Mouse (Mus musculus) megakaryocyte, embryonic 14.5 days (primary cell): ENCODE measurements around the gene Pla2g2f. TPM values are rescaled to one million over a fixed set of nuclear protein-coding genes. Genes with fewer than 3 reads are reported as not detected.

ENCODE experiments used
- H3K27me3 ChIP-seq: replicated peaks from 2 replicates; pipeline ENCODE3; 2012; ENCODE audit warnings: inconsistent platforms
- H3K36me3 ChIP-seq: replicated peaks from 2 replicates; pipeline ENCODE3; 2012; ENCODE audit warnings: low read length, inconsistent platforms, mixed read lengths
- H3K4me1 ChIP-seq: 2 replicates; pipeline ENCODE4 v1.6.1; 2012; ENCODE audit warnings: inconsistent platforms
- H3K4me3 ChIP-seq: replicated peaks from 2 replicates; pipeline ENCODE3; 2012; ENCODE audit warnings: moderate library complexity, mild to moderate bottlenecking, inconsistent platforms
- H3K9me3 ChIP-seq: 2 replicates; pipeline ENCODE4 v1.6.1; 2012; ENCODE audit warnings: inconsistent platforms
- FLI1 ChIP-seq: IDR thresholded peaks from 2 replicates; pipeline ENCODE4 v1.6.1; 2012; ENCODE audit warnings: low read length, inconsistent platforms, mixed read lengths
- GATA1 ChIP-seq: IDR thresholded peaks from 3 replicates; pipeline ENCODE4 v1.6.1; 2012; ENCODE audit warnings: mixed read lengths, low read length, inconsistent platforms, borderline replicate concordance
- polyA plus RNA-seq: library from polyadenylated mRNA; stranded (reverse); fragments of >175 nt; gene quantifications from 2 replicates; pipeline ENCODE4 v1.2.3, GENCODE M21; 2012; ENCODE audit warnings: low replicate concordance; ENCODE audit not compliant: insufficient read depth

Pla2g2f gene
- polyA plus RNA-seq, 1 experiment, result not detected

DNA sequence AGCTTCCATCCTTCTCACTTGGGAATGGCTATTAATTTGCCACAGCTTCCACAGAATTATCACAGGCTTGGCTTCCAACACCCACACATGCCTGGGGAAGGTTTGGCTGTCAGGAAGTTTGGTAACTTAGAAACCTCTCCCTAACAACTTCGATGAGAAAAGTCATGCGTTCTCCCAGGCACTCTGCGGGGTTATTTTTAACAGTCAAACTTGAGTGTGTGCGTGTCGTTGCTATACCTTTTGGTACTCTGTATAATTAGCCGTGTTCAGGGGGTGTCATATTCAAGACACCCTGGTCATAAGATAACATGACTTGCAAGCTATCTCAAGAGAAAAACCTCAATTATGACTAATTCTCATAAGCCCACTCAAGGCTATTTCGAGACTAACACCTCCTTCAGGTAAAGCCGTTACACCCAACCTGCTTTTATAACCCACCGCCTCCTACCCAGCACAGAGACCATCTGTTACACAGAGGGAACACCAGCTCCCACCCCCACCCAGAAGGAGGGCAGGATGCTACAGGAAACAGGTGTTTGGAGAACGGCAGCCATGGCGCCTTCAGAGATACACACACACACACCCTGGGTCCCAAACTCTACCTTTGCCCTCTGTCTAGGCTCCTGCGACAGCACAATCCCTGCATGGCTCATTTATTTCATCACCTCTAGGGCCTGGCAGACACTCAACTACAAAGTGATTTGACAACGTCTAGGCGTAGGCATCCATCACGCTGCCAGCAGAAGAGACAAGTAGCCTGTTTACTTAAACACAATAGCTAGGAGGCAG, 33.7 kb downstream of the Pla2g2f start:
- Histone ChIP-seq H3K36me3 (no peaks in the 10 kb centered on the region), H3K4me3 (no peak overlapping the region), H3K9me3 (peaks cover 18% of the 10 kb centered on the region), H3K4me1 (peaks cover 22% of the 10 kb centered on the region), H3K27me3 (peaks cover 96% of the 10 kb centered on the region)
- TF ChIP-seq GATA1 (no peak), FLI1 (no peak)

DNA sequence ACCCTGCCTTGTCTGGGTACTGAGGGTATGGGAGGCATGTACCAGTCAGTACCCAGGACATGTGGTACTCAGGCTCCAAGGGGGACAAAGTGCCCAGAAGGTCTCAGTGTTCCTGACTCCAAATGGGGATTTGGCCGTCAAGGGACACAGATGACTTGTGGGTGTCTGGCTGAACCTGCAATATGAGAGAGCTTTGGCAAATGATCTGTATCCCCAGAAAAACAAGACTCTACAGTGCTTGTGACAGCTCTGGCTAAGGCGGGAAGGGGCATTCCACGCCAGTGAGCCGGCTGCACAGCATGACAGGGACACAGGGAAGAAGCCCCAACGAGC, 38.2 kb downstream of the Pla2g2f start:
- no peaks in the 10 kb centered on the region for H3K9me3 ChIP-seq
- H3K27me3 ChIP-seq, result peaks cover 82% of the 10 kb centered on the region
- no peaks in the 10 kb centered on the region for H3K36me3 ChIP-seq

DNA sequence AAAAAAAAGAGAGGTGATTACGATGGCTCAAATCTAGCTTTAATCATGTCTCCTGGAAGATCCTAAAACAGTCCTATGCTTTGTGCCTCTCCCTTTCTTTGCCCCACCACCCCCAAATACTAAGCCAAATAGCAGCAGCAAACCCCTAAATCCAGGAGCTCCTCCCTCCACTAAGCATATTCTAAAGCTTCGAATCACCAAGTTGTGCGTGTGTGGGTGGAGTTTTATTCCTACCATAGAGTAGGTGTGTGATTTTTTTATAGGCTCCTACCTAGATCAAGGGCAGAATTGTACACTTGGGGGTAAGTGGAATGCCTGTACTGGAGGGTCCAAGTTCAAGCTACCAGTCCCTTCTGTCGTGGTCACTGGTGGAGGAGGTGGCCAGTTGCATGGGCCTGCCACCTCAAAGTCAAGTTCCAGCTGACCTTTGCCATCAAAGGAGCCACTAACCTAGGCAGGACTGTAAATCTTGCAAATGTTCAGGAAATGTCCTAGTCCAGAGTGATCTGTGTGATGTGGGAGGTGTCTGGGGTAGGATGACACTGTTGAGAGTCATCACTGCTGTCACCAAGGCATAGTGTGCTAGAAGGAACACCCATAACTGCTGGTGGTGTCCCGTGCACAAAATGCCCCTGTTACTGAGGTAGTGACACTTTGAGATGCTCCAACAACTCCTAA, 38.7 kb downstream of the Pla2g2f start:
- Histone ChIP-seq H3K4me3 (no peak overlapping the region), H3K9me3 (no peaks in the 10 kb centered on the region), H3K36me3 (no peaks in the 10 kb centered on the region), H3K4me1 (no peaks in the 10 kb centered on the region; the same call in 1 of the 2 replicates), H3K27me3 (peaks cover 77% of the 10 kb centered on the region)
- TF ChIP-seq GATA1, result no peak
- no peak for TF ChIP-seq FLI1

More for the DNA sequence above, 38.2 kb downstream of the Pla2g2f start:
- TF ChIP-seq GATA1, result no peak
- H3K4me1 ChIP-seq, result peaks cover 4% of the 10 kb centered on the region
- no peak overlapping the region for H3K4me3 ChIP-seq

DNA sequence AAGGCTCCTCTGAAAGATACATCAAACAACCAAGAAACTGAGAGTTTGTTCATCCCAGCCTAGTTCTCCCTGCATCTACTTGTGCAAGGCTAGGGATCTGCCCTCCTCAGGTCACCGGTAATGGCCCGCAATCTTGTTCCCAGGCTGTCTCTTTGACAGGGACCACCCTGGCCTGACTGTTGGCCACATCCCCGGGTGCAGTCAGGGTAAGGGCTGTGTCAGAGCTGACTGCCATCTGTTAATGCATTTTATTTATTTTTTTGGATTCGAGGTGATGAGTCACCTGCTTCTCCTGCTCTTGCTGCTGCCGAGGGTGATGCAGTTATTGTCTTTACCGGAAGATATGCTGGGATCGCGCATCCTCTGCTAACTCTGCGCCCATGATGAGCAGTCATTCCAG, 40.7 kb downstream of the Pla2g2f start:
- H3K4me1 ChIP-seq, result no peaks in the 10 kb centered on the region
- peaks cover 67% of the 10 kb centered on the region for H3K27me3 ChIP-seq
- TF ChIP-seq GATA1, result no peak
- TF ChIP-seq FLI1, result no peak
- H3K4me3 ChIP-seq, result no peak overlapping the region
- peaks cover 7% of the 10 kb centered on the region; the same call in 1 of the 2 replicates for H3K9me3 ChIP-seq
- no peaks in the 10 kb centered on the region for H3K36me3 ChIP-seq

DNA sequence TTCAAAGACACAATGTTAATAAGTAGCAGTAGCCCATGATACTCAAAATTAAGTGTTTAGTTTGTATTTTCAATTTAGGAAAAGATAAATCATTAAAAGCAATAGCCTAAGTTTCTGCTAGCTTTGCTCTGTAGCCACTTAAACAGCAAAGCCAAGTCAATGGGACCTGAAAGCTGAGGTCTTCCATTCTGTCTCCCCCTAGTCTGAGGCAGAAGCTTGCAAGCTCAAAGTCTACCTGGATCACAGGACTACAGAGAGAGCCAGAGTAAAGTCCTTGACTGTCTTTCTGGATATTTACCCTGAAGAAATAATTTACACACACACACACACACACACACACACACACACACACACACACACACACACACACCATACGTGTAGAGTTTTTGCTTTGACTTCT, 43.2 kb downstream of the Pla2g2f start:
- no peak for TF ChIP-seq FLI1
- no peak for TF ChIP-seq GATA1
- H3K27me3 ChIP-seq, result peaks cover 62% of the 10 kb centered on the region
- H3K4me3 ChIP-seq, result no peak overlapping the region
- H3K9me3 ChIP-seq, result peaks cover 7% of the 10 kb centered on the region; the same call in 1 of the 2 replicates
- H3K4me1 ChIP-seq, result no peaks in the 10 kb centered on the region
- H3K36me3 ChIP-seq, result no peaks in the 10 kb centered on the region

DNA sequence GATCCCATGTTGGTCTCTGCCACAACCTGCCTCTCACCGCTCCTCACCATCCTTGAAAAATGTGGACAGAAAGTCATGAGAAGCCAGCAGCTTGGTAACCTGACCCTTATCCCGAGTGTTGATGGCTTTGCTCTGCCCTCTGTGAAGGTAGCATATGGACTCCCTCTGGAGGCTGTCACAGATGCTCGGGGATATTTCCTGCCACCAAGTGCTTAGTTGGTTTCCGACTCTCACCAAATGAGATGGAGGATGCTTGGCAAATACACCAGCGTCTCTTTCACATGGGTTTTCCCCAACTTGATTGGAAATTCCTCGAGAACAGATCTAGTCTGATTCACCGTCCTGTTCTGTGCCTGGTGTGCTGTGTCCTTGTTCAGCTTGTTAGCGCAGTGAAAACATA, 44.8 kb downstream of the Pla2g2f start:
- Histone ChIP-seq H3K36me3 (no peaks in the 10 kb centered on the region), H3K4me3 (no peak overlapping the region), H3K9me3 (peaks cover 7% of the 10 kb centered on the region; the same call in 1 of the 2 replicates), H3K4me1 (no peaks in the 10 kb centered on the region), H3K27me3 (peaks cover 67% of the 10 kb centered on the region)
- TF ChIP-seq GATA1 (no peak), FLI1 (no peak)

DNA sequence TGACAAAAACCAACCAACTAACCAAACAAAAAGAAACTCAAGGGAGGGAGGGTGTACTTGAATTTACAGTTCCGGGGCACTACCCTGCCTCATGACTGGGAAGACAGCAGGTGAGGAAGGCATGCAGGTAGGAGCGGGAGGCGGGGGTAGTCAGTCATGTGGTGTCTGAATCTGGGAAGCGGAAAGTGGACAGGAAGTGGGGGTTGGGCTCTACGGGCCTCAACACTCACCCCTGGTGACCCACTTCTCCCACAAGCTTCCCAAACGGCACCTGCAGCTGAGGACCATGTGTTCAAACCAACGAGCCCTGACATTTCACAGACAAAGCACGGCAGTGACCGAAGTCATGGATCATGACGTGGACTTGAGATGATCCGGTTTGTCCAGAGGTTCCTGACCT, 45.3 kb downstream of the Pla2g2f start:
- TF ChIP-seq GATA1 (no peak), FLI1 (no peak)
- Histone ChIP-seq H3K4me1 (no peaks in the 10 kb centered on the region), H3K9me3 (peaks cover 10% of the 10 kb centered on the region)

DNA sequence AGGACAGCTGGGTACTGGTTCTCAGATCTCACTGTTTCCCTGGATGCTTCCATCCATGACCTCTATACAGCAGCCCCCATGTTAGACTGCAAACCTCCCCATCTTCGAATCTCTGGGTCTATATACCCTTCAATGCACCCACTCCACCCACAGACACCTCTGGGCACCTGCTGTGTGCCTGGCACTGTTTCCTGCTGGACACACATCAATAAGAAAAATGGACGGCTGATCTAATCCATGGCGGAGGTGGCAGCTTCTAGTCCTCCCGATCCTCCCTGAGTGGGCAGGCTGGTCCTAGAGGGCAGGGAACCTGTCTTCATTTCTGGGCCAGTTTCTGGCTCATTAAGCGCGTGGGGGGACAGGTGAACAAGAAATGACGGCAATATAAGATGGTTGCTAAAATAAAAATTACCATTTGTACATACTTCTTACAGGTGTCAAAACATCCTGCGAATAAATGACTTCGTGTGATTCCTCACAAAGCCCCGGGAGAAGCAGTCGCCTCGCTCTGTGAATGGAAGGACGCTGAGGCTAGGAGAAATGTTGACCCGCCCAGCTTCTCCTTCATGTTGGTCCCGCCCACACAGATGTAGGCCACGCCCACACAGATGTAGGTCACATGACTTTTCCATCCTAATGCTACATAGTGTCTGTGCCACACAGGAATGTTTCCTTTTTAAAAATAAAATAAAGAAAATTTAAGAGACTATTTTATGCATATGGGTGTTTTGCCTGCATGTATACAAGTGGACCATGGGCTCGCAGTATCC, 46.2 kb downstream of the Pla2g2f start:
- Histone ChIP-seq H3K36me3 (no peaks in the 10 kb centered on the region), H3K9me3 (peaks cover 18% of the 10 kb centered on the region), H3K27me3 (peaks cover 66% of the 10 kb centered on the region), H3K4me3 (no peak overlapping the region), H3K4me1 (no peaks in the 10 kb centered on the region)
- TF ChIP-seq GATA1 (no peak), FLI1 (no peak)

More for the DNA sequence above, 45.3 kb downstream of the Pla2g2f start:
- Histone ChIP-seq H3K36me3 (no peaks in the 10 kb centered on the region), H3K4me3 (no peak overlapping the region), H3K27me3 (peaks cover 66% of the 10 kb centered on the region)

DNA sequence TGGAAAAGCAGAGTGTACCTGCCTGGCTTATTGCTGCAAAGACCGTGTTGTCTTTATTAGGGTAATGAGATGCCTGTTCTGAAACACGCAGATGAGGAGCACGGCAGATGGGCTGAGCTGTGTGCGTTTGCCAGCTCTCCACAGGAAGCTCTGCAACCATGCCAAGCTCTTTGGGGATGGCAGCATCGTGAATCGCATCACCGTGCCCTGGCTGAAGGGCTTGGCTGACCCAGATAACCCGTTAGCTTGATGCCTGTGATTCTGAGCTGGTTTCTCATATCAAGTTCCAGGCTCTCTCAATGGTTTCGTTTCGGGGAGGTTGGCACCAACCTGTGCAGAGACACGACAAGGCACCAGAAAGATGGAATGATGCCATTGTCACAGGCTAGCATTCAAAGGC, 46.8 kb downstream of the Pla2g2f start:
- Histone ChIP-seq H3K4me3 (no peak overlapping the region), H3K36me3 (no peaks in the 10 kb centered on the region), H3K4me1 (no peaks in the 10 kb centered on the region), H3K27me3 (peaks cover 65% of the 10 kb centered on the region), H3K9me3 (peaks cover 20% of the 10 kb centered on the region)
- TF ChIP-seq FLI1 (no peak), GATA1 (no peak)
